Mouse (Mus musculus) ovary, postnatal 14 days (tissue): Measurements from ENCODE around the gene Fbxl8.
A peak's percentile ranks its signal among the peaks of the same experiment; 100 is the strongest.

ENCODE experiments used
- DNase-seq: peaks from one replicate; pipeline ENCODE4 v3.0.0; 2022; ENCODE audit warnings: low spot score

Gene Fbxl8

GRCm38 (mm10) chr8:105303874-105304273, 39.4 kb downstream of the Fbxl8 start:
- no peak for DNase-seq

GRCm38 (mm10) chr8:105304325-105305210, 40.1 kb downstream of the Fbxl8 start:
- no peak for DNase-seq

- DNase-seq = peak; percentile 49
Measured at GRCm38 (mm10) chr8:105305211-105306145, 41.0 kb downstream of the Fbxl8 start, which contains the start of gene Elmo3. Gene Elmo3, plus strand, starts transcription at chr8:105305601.

- no peak for DNase-seq
Measured at GRCm38 (mm10) chr8:105306146-105306691, 41.8 kb downstream of the Fbxl8 start.

- no peak for DNase-seq
Measured at GRCm38 (mm10) chr8:105307670-105308069, 43.2 kb downstream of the Fbxl8 start.

- DNase-seq = no peak
Measured at GRCm38 (mm10) chr8:105308428-105308827, 44.0 kb downstream of the Fbxl8 start.

- no peak for DNase-seq
Measured at GRCm38 (mm10) chr8:105309142-105309847, 44.8 kb downstream of the Fbxl8 start.

GRCm38 (mm10) chr8:105310118-105310517, 45.7 kb downstream of the Fbxl8 start:
- no peak for DNase-seq

GRCm38 (mm10) chr8:105311718-105312117, 47.3 kb downstream of the Fbxl8 start:
- no peak for DNase-seq

- no peak for DNase-seq
Measured at GRCm38 (mm10) chr8:105312891-105313481, 48.5 kb downstream of the Fbxl8 start.

GRCm38 (mm10) chr8:105313622-105314402, 49.4 kb downstream of the Fbxl8 start:
- DNase-seq = no peak

- no peak for DNase-seq
Measured at GRCm38 (mm10) chr8:105315073-105315769, 50.8 kb downstream of the Fbxl8 start.

- DNase-seq = no peak
Measured at GRCm38 (mm10) chr8:105317941-105318340, 53.5 kb downstream of the Fbxl8 start.

- no peak for DNase-seq
Measured at GRCm38 (mm10) chr8:105318662-105319190, 54.3 kb downstream of the Fbxl8 start.
